Comparison of ENCODE assay signal across 16 mouse cellular contexts in genomic region chr8:121875517-121875916, GRCm38 (mm10). TPM values are rescaled to one million over a fixed set of nuclear protein-coding genes. Genes with fewer than 3 reads are reported as not detected.
A peak's percentile ranks its signal among the peaks of the same experiment; 100 is the strongest.
DNase-seq lines count a peak whose midpoint lies in the region; ATAC-seq and TF ChIP-seq lines count a peak whose summit lies in the region.
"Had no signal": no experiment of that assay in that cellular context is flagged by ENCODE, and none has a peak within 500 bp of the region (broad histone marks: within the 10 kb centered on the region; RNA-seq: fewer than 3 reads in every experiment).

No protein-coding gene starts in this region.

- no peak overlapping the region for H3ac ChIP-seq in myocyte (ENCODE audit: control insufficient read depth, insufficient read length)

- intact Hi-C loops in heart, postnatal 14 days (cut with DNase I) = no loop called here

- no peak overlapping the region for H3K4me3 ChIP-seq in heart, embryonic 13.5 days
- H3K4me3 ChIP-seq in kidney, postnatal 0 days (replicated peaks; ENCODE audit: low read depth, low read length) = no peak overlapping the region
- no peak overlapping the region for H3K4me3 ChIP-seq in embryonic facial prominence, embryonic 14.5 days (ENCODE audit: low read depth, low read length)
- H3K4me3 ChIP-seq in myocyte = no peak overlapping the region
- H3K4me3 ChIP-seq: erythroblast, embryonic 14.5 days; midbrain, embryonic 13.5 days had no signal

- no peak for TF ChIP-seq CTCF in kidney, postnatal 0 days (IDR thresholded peaks at IDR 0.05; ENCODE audit: low read depth)

- no peak overlapping the region for H3K4me2 ChIP-seq in heart, embryonic 13.5 days
- H3K4me2 ChIP-seq in kidney, postnatal 0 days (ENCODE audit: low read length) = no peak overlapping the region
- no peak overlapping the region for H3K4me2 ChIP-seq in embryonic facial prominence, embryonic 14.5 days (ENCODE audit: low read depth, low read length)
- no peak overlapping the region for H3K4me2 ChIP-seq in myocyte (ENCODE audit: low read depth)
- H3K4me2 ChIP-seq: midbrain, embryonic 13.5 days had no signal

- H3K4me1 ChIP-seq in heart, embryonic 13.5 days = peaks cover 44% of the 10 kb centered on the region
- H3K4me1 ChIP-seq in kidney, postnatal 0 days (replicated peaks; ENCODE audit: insufficient read depth, low read length) = peaks cover 12% of the 10 kb centered on the region; the same call in 1 of the 2 replicates
- H3K4me1 ChIP-seq in embryonic facial prominence, embryonic 14.5 days (ENCODE audit: control insufficient read depth, insufficient read depth, low read length) = peaks cover 16% of the 10 kb centered on the region

- H3K36me3 ChIP-seq in heart, embryonic 13.5 days = no peaks in the 10 kb centered on the region
- no peaks in the 10 kb centered on the region for H3K36me3 ChIP-seq in kidney, postnatal 0 days (ENCODE audit: insufficient read depth, low read length)
- H3K36me3 ChIP-seq in embryonic facial prominence, embryonic 14.5 days (ENCODE audit: control insufficient read depth, insufficient read depth, low read length) = 0 out of 2 replicates have a peak, but pooled peaks cover 2% of the 10 kb centered on the region
- H3K36me3 ChIP-seq in myocyte (ENCODE audit: control insufficient read depth, insufficient read depth) = no peaks in the 10 kb centered on the region
- H3K36me3 ChIP-seq: midbrain, embryonic 13.5 days had no signal

- no peak for DNase-seq in heart, postnatal 14 days
- peak; percentile 13 for DNase-seq in kidney, postnatal 0 days (ENCODE audit: low spot score)
- no peak for DNase-seq in kidney, adult 9 months
- DNase-seq in embryonic facial prominence, embryonic 14.5 days (ENCODE audit: low spot score) = no peak
- DNase-seq in cerebellum, postnatal 36 days = no peak
- DNase-seq: adrenal gland, postnatal 10 days; cerebellum, adult 8-10 months; kidney, postnatal 25 days; left cerebral cortex, postnatal 4 days; lung, adult 2 months; thymus, adult 2 months had no signal

- no peaks in the 10 kb centered on the region for H3K79me2 ChIP-seq in myocyte (ENCODE audit: control insufficient read depth, insufficient read depth)

- H3K9ac ChIP-seq in heart, embryonic 13.5 days = 0 out of 2 replicates have a peak overlapping the region, but pooled peaks have one; percentile 3
- no peak overlapping the region for H3K9ac ChIP-seq in kidney, postnatal 0 days (ENCODE audit: low read depth, low read length)
- H3K9ac ChIP-seq in embryonic facial prominence, embryonic 14.5 days (ENCODE audit: low read depth, low read length) = no peak overlapping the region
- H3K9ac ChIP-seq: midbrain, embryonic 13.5 days had no signal

- H3K9me3 ChIP-seq in heart, embryonic 13.5 days = no peaks in the 10 kb centered on the region
- no peaks in the 10 kb centered on the region for H3K9me3 ChIP-seq in kidney, postnatal 0 days (replicated peaks; ENCODE audit: low read length)
- H3K9me3 ChIP-seq in embryonic facial prominence, embryonic 14.5 days (ENCODE audit: control insufficient read depth, low read length) = no peaks in the 10 kb centered on the region
- H3K9me3 ChIP-seq: midbrain, embryonic 13.5 days had no signal

- ATAC-seq in heart, embryonic 13.5 days (ENCODE audit: extremely low read depth, insufficient number of reproducible peaks, low FRiP score, low TSS enrichment) = no peak
- ATAC-seq in kidney, postnatal 0 days (replicated peaks; ENCODE audit: low FRiP score, low read depth) = no peak
- no peak for ATAC-seq in embryonic facial prominence, embryonic 14.5 days (ENCODE audit: low read depth)
- ATAC-seq: forebrain, embryonic 16.5 days; midbrain, embryonic 13.5 days had no signal

- WGBS in heart, embryonic 13.5 days = 49% methylated on average over 9 of the region's 9 CpGs
- 62% methylated on average over 9 of the region's 9 CpGs for WGBS in kidney, postnatal 0 days
- WGBS in embryonic facial prominence, embryonic 14.5 days = 82% methylated on average over 9 of the region's 9 CpGs

- peak overlapping the region; percentile 21 for H3K27ac ChIP-seq in heart, embryonic 13.5 days (replicated peaks)
- peak overlapping the region; percentile 36; the same call in 1 of the 2 replicates for H3K27ac ChIP-seq in kidney, postnatal 0 days
- peak overlapping the region; percentile 72; the same call in 1 of the 2 replicates for H3K27ac ChIP-seq in embryonic facial prominence, embryonic 14.5 days (replicated peaks; ENCODE audit: low read depth, low read length)
- H3K27ac ChIP-seq: midbrain, embryonic 13.5 days had no signal

- TF ChIP-seq POLR2A in myocyte (IDR thresholded peaks at IDR 0.05; ENCODE audit: insufficient read length, low read depth) = no peak

- H3K27me3 ChIP-seq in heart, embryonic 13.5 days (replicated peaks) = peaks cover 11% of the 10 kb centered on the region
- no peaks in the 10 kb centered on the region for H3K27me3 ChIP-seq in kidney, postnatal 0 days (ENCODE audit: insufficient read depth, low read length)
- H3K27me3 ChIP-seq in embryonic facial prominence, embryonic 14.5 days (replicated peaks; ENCODE audit: control insufficient read depth, insufficient read depth, low read length) = no peaks in the 10 kb centered on the region
- no peaks in the 10 kb centered on the region for H3K27me3 ChIP-seq in myocyte (ENCODE audit: control insufficient read depth, insufficient read depth, insufficient read length)
- H3K27me3 ChIP-seq: midbrain, embryonic 13.5 days had no signal

TF ChIP-seq in myocyte, 11 proteins besides CTCF, POLR2A, EP300 and RAD21:
- TF ChIP-seq USF1 (IDR thresholded peaks at IDR 0.05; ENCODE audit: low read depth) = no peak
- no peak for TF ChIP-seq TCF12 (IDR thresholded peaks at IDR 0.05; ENCODE audit: insufficient read depth, poor library complexity, severe bottlenecking)
- peak; percentile 4 for TF ChIP-seq POLR2AphosphoS2 (IDR thresholded peaks at IDR 0.05; ENCODE audit: insufficient read length, low read depth)
- TF ChIP-seq MAX (IDR thresholded peaks at IDR 0.05; ENCODE audit: low read depth) = no peak
- no peak for TF ChIP-seq CEBPB (IDR thresholded peaks at IDR 0.05; ENCODE audit: insufficient read depth, poor library complexity, severe bottlenecking)

RNA-seq across cellular contexts. Expression of gene Slc7a5, which starts 32.0 kb away (rescaled TPM):
- 16.1 and 17.3 TPM in 2 replicates for polyA plus RNA-seq in heart, embryonic 13.5 days (2015; fragmentation: Nextera tagmentation; extraction: Ambion mirVana)
- total RNA-seq in heart, postnatal 14 days (2021) = 1 to 10 TPM; 6.7 to 7.0 TPM
- 9.2 and 10.2 TPM in 2 replicates for polyA plus RNA-seq in kidney, postnatal 0 days (2015; fragmentation: Nextera tagmentation; extraction: Ambion mirVana)
- 28.8 and 29.6 TPM in 2 replicates for polyA plus RNA-seq in embryonic facial prominence, embryonic 14.5 days (2014; fragmentation: Nextera tagmentation; extraction: Ambion mirVana)
- 612 TPM for polyA plus RNA-seq in myocyte (2012; fragmentation: generic; extraction: Trizol)

RNA-seq across cellular contexts. Expression of gene Klhdc4, which starts 46.1 kb away (rescaled TPM):
- polyA plus RNA-seq in heart, embryonic 13.5 days (2015; fragmentation: Nextera tagmentation; extraction: Ambion mirVana) = 25.7 and 26.8 TPM in 2 replicates
- total RNA-seq in heart, postnatal 14 days (2021) = 10 to 100 TPM; 13.2 to 13.8 TPM
- polyA plus RNA-seq in kidney, postnatal 0 days (2015; fragmentation: Nextera tagmentation; extraction: Ambion mirVana) = 21.2 and 25.3 TPM in 2 replicates
- 25.6 and 31.7 TPM in 2 replicates for polyA plus RNA-seq in embryonic facial prominence, embryonic 14.5 days (2014; fragmentation: Nextera tagmentation; extraction: Ambion mirVana)
- polyA plus RNA-seq in myocyte (2012; fragmentation: generic; extraction: Trizol) = 31.4 TPM

Comparison
In these comparisons a context has a peak if more than half of its experiments do, and no peak if none do; other contexts are left out.
1. H3K27ac ChIP-seq: peak in every context shown above with its lines; median percentile 72 in embryonic facial prominence, embryonic 14.5 days; 36 in kidney, postnatal 0 days; 21 in heart, embryonic 13.5 days.
2. RNA of gene Slc7a5, which starts 32.0 kb away (polyA plus RNA-seq): 612 TPM in myocyte (single experiment); 28.8 to 29.6 TPM in embryonic facial prominence, embryonic 14.5 days, 16.1 to 17.3 TPM in heart, embryonic 13.5 days and 9.2 to 10.2 TPM in kidney, postnatal 0 days; every median in the first group is over 10 times any median in the second.